Mouse (Mus musculus) layer of hippocampus, postnatal 36 days (tissue): ENCODE data around the gene Chmp4b. TPM values are rescaled to one million over a fixed set of nuclear protein-coding genes. Genes with fewer than 3 reads are reported as not detected.
A peak's percentile ranks its signal among the peaks of the same experiment; 100 is the strongest.

Experiments used
- DNase-seq, 2 experiments: peaks; one replicate each; pipeline ENCODE4 v3.0.0; 2022
- total RNA-seq, 2 experiments: library from RNA; stranded (reverse); gene quantifications; 2 replicates each; pipeline ENCODE4 v1.2.3; 2021

Chmp4b gene
- total RNA-seq, 2 experiments from 2014 or later, result 212 to 220 TPM

DNA sequence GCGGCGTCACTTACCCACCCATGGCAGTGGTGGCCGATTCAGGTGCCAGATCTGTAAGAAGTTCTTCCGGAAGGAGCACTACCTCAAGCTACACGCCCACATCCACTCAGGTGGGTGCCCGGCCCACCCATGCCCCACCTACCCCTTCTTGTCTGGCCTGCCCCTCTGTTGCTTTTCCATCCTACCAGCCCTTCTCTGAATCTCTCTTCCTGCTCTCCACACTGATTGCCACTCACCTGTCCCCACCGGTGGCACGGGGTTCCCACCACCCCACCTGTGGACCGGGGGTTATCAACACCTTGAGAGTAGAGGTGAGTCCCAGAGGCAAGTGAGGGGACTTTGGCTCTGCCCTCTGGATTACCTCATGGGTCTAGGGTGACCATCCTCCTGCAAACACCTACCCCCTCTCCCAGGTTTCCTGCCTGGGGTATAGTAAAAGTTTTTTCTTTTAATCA lies 9.5 kb upstream of the Chmp4b start:
- no peak for DNase-seq

DNA sequence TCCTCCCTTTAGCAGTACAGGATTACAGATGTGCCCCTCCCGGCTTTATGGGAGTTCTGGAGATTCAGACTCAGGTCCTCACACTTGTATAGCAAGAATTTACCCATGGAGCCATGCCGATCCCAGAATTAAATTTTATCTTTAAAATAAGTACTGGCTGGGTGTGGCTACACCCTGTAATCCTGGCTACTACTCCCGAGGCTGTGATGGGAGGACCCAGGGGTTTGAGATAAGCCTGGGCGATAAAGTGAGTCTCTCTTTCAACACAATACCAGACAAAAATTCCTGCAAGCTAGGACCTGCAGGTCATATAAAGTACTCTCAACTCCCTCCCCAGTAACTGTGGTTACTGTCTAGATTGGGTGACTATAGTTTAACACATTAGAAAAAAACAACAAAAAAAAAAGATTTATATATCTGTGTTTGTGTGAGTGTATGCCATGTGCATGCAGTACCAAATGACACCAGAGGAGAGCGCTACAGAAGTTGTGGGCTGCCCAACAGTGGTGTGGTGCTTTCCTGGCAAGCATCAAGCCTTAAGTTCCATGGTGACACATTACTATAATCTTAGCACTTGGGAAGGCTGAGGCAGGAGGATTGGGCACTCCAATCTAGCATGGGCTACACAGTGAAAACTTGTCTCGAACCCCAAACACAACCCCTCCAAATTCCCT lies 8.7 kb upstream of the Chmp4b start:
- DNase-seq, result no peak

DNA sequence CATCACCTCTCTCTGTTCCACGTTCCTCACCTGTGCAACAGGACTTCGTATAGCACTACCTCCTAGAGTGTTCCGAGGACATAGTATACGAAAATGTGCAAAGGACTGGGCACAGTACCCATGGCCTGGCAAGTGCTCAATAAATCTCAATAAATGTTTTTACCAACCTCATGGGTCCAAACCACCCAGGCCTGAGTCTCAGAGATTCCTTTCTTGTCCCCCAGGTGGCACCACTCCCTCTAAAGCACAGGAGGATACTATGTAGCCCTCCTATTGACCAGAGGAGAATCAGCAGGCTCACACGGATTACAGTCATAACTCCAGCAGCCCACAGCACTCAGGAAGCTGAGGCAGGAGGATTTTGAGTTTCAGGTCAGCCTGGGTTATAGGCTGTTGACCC lies 4.9 kb upstream of the Chmp4b start:
- no peak for DNase-seq

DNA sequence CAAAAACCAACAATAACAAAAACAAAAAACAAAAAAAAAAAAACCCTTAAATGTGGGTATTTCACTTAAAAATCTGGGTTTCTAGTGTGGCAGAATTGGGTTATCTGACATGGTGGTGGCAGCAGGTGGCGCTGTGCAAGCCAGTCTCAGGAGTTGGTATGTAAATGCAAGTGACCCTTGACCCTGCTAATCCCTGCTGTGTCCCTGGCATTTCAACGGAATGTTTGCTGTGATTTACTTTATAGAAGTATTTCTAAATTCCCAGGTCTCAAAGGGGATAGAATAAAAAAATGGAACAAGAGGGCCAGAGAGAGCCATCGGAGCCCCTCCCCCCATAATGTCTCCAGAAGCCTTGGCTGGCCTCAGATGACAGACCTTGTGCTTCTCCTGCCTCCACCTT lies 3.4 kb upstream of the Chmp4b start:
- DNase-seq, result no peak

DNA sequence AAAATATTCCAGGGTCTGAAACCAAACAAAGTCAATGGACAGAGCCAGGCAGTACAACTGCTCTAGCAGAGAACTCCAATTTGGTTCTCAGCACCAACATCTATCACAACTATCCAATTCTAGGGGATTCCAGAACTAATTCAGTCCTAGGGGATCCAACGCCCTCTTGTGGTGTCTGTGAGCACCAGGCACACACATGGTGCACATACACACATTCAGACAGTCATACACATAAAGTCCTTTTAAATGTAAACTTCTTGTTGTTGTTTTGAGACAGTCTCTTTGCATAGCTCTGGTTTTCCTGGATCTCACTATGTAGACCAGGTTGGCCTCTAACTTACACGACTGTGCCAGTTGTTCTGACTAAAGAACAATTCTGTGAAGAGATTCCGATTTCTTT lies 1.1 kb upstream of the Chmp4b start:
- no peak for DNase-seq

DNA sequence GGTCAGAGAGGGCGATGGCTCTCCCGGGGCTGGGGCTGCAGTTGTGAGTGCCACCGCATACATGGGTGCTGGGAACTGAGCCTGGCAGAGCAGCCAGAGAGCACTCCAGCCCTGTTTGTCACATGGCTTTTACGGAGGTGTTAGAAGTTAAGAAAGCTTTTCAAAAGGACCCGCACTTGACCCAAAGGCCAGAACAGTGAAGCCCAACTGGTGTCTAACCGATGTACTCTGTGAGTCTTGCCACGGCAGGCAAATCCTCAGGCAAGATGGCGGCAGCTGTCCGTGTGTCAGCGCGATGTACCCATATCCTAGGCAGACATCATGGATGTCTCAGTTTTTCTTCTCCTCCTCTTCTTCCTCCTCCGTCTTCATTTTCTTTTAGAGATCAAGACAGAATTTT lies 3.5 kb downstream of the Chmp4b start:
- DNase-seq, result no peak

DNA sequence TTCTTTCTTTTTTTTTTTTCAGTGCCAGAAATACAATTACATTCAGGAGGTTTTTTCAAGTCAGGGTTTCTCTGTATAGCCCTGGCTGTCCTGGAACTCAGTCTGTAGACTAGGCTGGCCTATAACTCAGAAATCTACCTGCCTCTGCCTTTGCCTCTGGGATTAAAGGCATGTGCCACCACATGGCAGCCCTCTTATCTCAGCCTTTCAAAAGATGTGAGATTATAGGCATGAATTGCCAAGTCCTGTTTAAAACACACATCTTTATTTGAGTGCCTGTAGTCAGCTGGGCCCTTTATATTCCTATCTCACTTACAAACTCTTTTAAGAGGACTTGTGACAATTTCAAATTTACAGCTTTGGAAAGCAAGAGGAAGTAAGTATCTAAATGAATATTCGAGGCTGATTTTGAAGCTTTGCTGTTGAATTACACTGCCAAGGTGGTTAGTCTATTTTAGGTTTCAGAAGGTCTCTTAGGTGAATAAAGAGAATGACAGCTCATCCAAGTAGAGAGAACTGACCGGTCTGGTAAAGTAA lies 4.4 kb downstream of the Chmp4b start:
- DNase-seq, result no peak

DNA sequence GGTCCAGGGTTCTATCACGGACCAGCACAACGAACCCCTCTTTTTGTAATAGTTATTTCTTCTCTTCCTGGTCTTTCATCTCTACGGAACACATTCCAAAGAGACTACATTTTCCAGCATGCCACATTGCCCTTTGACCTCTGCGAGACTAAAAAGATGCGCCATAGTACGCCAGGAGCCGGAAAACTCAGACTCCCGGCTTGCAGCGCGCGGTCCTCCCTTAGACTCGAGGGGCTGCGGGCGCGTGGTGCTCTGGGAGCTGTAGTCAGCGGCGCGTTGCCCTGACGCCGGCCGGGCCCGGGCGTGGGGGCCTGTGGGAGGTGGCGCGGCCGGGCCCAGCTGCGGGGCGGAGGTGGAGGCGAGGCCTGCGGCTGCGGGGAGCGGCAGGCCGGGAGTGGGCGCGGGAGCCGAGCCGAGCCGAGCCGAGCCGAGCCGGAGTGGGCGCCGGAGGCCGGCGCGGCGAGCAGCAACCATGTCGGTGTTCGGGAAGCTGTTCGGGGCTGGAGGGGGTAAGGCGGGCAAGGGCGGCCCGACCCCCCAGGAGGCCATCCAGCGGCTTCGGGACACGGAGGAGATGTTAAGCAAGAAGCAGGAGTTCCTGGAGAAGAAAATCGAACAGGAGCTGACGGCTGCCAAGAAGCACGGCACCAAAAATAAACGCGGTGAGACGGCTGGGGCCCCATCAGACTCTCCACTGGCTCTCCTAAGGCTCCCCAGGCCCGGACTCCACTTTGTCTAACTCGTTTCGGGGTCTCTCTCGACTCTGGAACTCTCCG lies 5.4 kb downstream of the Chmp4b start:
- DNase-seq, result peak; percentile 96 to 97

DNA sequence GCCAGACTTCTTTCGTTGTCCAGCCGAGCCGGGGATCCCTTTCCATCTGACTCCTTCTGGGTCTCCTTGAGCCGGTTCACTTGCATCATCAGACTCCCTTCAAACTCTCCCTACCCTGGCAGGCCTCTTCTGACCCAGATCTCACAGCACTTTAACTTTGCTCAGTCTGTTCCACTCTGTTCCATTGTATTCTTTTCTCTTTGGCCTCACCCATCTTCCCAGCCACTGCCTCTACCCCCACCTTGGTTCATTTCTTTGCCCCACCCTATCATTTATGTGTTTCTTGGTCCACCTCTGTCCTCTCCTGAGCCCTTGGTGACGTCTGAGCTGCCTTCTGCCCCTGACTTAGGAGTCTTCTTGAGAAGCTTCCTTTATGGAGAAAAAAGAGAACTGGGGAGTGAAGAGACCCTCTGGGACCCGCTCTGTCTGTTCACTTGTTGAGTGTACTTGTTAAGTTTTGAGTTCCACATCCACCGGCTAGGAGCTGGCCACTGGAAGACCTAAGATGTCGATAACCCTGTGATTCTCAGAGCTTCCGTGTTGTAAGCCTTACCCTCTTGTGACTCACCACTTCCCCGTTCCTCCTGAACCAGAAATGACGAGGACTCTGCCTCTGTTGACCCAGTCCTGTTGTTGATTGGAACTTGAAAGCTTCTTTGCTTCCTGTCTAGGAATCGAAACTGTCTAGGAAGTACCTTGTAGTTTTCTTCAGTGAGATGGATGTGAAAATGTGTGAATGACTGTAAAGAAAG lies 6.2 kb downstream of the Chmp4b start:
- no peak for DNase-seq

DNA sequence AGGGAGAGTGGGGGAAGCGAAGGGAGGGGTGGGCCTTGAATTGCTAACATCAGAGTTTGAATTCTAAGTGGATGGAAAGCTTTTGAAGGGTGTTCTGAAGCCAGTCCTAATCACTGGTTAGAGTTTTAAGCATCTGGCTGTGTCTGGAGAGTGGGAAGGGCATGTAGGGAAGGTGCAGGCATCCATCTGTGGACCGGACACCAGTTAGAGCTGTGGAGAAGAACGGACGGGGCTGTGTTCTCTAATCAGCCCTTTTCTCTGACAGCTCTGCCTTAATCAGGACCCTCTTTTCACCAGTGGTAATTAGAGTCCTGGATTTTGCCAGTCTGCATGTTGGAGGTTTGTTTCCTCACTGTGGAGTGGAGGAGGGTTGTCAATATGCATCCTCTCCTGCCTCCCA lies 7.6 kb downstream of the Chmp4b start:
- no peak for DNase-seq

DNA sequence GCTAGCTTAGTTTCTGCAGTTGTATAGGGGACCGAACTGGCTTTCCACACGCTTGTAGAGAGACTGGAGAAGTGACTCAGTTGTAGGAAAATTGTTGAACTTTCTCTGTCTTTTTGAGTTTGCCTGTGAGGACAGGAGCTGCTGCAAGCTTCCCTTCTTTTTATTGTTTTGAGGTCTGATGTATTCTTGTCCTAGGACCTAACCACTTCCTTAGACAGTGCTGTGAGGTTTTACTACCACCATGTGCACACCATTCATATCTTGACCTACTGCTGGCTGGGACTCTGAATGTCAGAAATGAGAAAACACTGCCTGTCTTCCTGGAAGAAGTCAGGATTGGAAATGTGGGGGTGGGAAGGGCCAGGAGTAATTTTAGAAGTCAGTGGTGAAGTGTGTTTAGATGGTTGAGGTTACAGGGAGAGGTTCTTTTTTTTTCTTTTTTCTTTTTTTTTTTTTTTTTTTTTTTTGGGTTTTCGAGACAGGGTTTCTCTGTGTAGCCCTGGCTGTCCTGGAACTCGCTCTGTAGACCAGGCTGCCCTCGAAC lies 8.1 kb downstream of the Chmp4b start:
- no peak for DNase-seq

DNA sequence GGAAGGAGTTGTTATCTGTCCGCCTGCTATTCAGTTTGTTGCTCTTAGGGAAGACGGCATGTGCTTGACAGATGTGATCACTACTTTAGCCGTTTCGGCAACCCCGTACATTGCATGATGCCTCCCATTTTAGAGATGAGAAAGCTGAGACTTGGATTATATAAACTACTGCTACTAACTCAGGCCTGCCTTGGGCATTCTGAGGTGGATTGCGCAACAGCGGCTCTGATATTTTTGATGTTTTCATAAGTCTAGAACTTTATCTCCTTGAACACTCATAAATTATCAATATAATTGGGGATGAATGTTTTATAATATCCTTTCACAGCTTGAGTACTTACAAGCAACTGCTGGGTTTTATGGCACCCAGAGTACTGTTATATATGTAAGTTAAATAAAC lies 17.2 kb downstream of the Chmp4b start:
- DNase-seq, result no peak

DNA sequence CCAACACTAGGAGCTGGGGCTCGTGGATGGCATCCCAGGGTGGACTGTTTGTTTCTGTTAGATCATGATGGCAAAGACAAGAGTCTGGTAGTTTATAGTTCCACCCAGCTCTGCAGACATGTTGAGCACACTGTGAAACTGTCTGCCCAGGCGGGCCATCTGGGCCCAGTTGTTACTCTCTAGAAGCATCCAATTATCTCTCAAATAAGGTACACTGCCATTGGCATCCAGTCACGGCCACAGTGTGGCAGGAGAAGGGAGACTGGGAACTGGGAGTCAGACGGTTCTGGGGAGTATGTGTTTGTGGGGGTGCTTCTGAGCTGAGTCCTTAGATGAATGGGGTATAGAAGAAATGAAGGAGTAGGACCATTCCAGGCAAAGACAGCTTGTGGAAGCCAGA lies 18.6 kb downstream of the Chmp4b start:
- DNase-seq, result peak; percentile 66 to 78

DNA sequence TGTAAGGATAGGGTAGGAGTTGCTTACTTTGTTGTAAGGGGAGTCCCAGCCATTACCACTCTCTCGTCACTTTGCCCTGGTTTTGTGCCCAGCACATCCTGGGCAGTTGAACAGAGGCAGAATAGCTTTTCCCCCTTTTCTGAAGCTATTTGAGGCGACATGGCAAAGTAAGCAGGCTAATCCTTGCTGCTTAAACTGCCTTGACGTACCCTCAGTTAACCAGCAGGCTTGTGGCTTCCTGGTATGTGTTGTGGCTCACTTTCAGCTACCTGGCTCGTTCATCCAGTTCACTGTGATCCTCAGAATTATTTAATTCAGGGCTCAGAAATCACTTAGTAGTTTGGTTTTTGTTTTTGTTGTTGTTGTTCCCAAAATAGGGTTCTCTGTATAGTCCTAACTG lies 19.2 kb downstream of the Chmp4b start:
- DNase-seq, result no peak

DNA sequence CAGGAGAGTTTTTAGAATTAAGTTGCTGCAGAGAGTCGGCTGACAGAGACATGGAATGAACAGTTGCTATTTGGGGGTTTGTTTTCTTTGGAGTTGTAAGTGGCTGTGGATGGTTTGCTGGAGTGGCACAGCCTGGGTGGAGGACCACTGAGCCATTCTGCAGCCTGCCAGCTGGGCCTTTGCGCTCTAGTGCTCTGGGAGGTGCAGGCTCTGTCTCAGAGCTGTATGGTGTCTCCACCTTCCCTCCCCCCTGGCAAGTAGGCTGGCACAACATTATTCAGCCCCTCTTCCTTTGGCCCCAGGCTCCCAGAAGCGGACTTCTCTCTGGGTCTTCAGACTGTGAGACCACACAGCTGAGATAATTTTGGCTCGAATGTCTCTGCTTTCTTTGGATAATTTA lies 22.5 kb downstream of the Chmp4b start:
- no peak for DNase-seq

DNA sequence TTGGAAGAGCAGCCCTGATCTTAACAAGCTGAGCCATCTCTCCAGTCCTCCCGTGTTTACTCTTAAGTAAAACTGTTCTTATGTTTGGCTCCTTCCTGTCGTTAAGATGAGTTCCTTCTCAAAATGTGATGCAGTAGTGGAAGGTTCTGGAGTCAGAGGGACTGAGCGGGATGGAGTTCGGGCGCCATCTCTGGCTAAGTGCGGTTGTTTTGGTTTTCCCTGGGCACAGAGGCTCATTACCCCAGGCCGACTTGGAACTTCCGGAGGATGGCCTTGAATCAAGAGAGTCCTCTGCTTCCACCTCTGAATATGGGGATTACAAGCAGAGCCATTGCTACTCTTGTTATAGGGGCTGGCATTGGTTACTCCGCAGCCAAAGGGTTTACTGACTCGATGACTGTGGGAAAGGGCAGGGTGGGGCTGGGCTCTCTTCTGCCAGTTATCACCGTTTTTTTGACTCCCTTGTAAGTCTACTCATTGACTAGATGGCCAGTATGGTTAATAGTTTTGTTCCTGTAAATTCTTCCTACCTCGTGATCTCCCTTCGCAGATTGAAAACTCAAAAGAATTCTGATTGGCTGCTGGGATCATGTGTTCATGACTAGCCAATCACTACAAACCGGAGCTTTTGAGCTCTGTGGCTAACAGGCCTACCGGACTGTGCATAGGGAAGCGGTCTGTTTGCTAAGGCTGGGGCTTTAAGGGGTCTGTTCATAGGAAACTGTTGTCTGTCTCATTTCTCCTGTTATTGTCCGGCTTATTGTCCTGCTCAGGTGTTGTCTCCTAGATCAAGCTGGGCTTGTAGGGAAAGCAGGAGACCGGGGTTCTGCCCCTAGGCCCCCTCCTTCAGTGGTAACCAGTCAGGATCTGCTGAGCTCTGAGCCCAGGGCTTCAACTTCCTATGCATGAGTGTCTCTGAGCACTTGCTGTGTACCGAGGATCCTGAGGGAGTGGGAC lies 25.4 kb downstream of the Chmp4b start:
- DNase-seq, result peak; percentile 35 to 47

DNA sequence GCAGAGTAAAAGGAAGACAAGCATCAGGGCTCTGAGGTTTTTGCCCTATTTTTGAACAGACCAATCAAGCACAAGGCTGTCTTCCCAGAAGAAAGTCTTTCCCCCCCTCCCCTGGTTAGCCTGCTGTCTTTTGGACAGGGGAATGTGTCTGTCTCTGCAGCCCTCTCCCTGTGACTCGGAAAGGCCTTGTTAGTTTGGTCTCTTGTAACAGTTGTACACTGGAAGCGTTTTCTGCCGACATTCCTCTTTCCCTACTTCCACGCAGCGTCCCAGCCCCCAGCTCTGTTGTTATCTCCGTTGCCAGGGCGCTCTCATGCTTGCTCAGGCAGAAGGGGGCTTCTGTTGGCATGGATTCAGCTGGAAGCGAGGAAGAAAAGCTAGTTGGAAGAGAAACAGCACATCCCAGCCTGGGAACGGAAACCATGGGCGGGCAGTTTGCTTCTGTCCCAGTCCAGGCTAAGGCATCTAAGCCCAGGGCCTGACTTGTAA lies 26.2 kb downstream of the Chmp4b start:
- peak; percentile 69 to 72 for DNase-seq

DNA sequence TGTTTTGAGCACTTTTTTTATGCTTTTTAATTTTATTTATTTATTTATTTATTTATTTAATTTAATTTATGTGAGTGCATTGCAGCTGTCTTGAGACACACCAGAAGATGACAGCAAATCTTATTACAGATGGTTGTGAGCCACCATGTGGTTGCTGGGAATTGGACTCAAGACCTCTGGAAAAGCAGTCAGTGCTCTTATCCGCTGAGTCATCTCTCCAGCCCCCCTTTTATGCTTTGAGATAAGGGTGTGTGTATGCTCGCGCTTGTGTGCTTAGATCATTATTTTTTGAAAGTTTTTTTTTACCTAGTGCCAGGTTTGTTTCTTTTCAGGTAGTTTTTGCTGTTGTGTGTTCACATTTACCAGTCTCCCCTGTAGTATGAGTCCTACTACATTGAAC lies 27.5 kb downstream of the Chmp4b start:
- no peak for DNase-seq

DNA sequence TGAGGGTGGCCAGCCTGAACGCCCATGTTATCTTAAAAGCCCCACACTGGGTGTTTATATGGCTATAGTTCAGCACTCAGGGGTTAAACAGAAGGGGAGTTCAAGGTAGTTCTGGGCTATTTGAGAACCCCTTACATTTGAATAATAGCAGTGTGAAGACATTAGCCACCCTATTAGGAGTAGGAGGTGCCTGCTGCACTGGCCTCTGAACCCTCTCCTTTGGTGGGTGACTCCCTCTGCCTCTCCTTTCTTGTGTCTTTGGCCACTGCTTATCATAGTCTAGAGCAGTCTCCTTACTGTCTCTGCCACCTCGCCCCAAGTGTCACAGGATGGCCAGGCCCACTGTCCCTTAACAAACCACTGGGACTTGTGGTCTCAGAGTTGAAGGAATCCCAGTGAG lies 28.8 kb downstream of the Chmp4b start:
- DNase-seq, result no peak

DNA sequence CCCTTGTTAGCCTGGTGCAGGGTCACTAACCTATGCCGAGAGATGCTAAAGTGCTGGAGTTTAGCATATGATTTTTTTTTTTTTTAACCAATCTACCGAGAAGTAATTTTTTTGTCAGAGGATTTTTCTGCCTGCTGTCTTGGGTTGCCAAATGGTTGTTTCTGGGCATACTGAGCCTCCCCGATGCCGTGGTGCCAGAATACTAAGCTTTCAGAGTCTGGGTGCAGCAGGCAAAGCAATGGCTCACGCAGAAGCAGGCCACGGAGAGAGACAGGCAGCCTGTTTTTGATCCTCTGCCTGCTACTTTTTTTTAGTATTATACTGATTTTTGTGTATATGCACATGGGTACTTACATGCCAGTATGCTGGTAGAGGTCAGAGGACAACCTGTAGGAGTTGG lies 29.4 kb downstream of the Chmp4b start:
- DNase-seq, result peak in 1 of 2 experiments; percentile 48

DNA sequence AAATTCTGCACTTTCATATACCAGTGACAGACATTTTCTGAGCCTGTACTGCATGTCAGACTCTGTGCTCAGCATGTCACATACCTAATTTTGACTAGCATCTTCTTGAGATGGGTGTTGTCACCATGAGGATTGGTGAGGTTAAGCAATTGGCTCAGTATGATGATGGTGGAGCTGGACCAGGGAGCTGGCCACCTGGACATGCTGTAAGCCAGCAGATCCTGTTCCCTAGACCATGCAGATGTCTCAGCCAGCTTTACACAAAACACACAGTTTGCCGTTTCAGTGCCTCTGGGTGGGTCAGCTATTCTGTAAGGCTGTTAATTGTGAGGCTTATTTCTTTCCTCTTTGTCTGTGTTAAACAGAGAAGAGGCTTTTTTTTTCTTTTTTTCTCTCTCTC lies 31.2 kb downstream of the Chmp4b start:
- no peak for DNase-seq
